Mouse (Mus musculus) liver, postnatal 0 days (tissue): Measurements from ENCODE around the gene Atxn10.
A peak's percentile ranks its signal among the peaks of the same experiment; 100 is the strongest.

Source experiments
- CTCF ChIP-seq: sonication (generic); IDR thresholded peaks from 2 replicates; pipeline ENCODE4 v1.5.1; 2016; ENCODE audit warnings: antibody characterized with exemption, low read depth
- EP300 ChIP-seq: IDR thresholded peaks from 2 replicates; pipeline ENCODE4 v1.6.1; 2016; ENCODE audit warnings: antibody characterized with exemption, low read depth, mild to moderate bottlenecking

- TF ChIP-seq EP300 (no peak), CTCF (0 out of 2 replicates have a peak, but pooled peaks have one; percentile 8)
Measured at GRCm38 (mm10) chr15:85330024-85330423, 6.0 kb upstream of the Atxn10 start.
